Mouse (Mus musculus): Measurements from ENCODE around the gene Cdk14. TPM values are rescaled to one million over a fixed set of nuclear protein-coding genes. Genes with fewer than 3 reads are reported as not detected.
A peak's percentile ranks its signal among the peaks of the same experiment; 100 is the strongest.

Gene Cdk14
- polyA plus RNA-seq (2015; fragmentation: Nextera tagmentation; extraction: Ambion mirVana): 30.6 and 30.8 TPM in 2 replicates

GRCm38 (mm10) chr5:5419992-5420455, at the start of gene Cdk14:
Gene Cdk14, minus strand, starts transcription at chr5:5420312.
- no peak for ATAC-seq
- Histone ChIP-seq H3K9me3 (ENCODE audit: control insufficient read depth, low read length) (no peaks in the 10 kb centered on the region), H3K4me3 (replicated peaks; ENCODE audit: low read length) (no peak within 1 kb of the TSS), H3K4me2 (ENCODE audit: low read length) (no peak within 1 kb of the TSS), H3K36me3 (ENCODE audit: control insufficient read depth, insufficient read depth) (no peaks in the 10 kb centered on the region), H3K9ac (replicated peaks; ENCODE audit: low read depth, low read length) (no peak within 1 kb of the TSS), H3K27ac (ENCODE audit: low read length) (no peak within 1 kb of the TSS), H3K27me3 (replicated peaks; ENCODE audit: control insufficient read depth, insufficient read depth, low read length) (no peaks in the 10 kb centered on the region), H3K4me1 (replicated peaks; ENCODE audit: control insufficient read depth, insufficient read depth, low read length) (no peaks in the 10 kb centered on the region)
- 84% methylated on average over 9 of the region's 9 CpGs for WGBS

GRCm38 (mm10) chr5:5465256-5465655, 45.1 kb upstream of the Cdk14 start:
- H3K36me3 ChIP-seq (ENCODE audit: control insufficient read depth, insufficient read depth): no peaks in the 10 kb centered on the region
- 71% methylated on average over 1 of the region's 1 CpGs for WGBS
- no peaks in the 10 kb centered on the region for H3K9me3 ChIP-seq (ENCODE audit: control insufficient read depth, low read length)
- no peak overlapping the region for H3K9ac ChIP-seq (replicated peaks; ENCODE audit: low read depth, low read length)
- H3K4me1 ChIP-seq (replicated peaks; ENCODE audit: control insufficient read depth, insufficient read depth, low read length): no peaks in the 10 kb centered on the region
- no peak for ATAC-seq
- no peak overlapping the region for H3K4me3 ChIP-seq (replicated peaks; ENCODE audit: low read length)
- H3K27me3 ChIP-seq (replicated peaks; ENCODE audit: control insufficient read depth, insufficient read depth, low read length): no peaks in the 10 kb centered on the region
- no peak overlapping the region for H3K4me2 ChIP-seq (ENCODE audit: low read length)
- no peak overlapping the region for H3K27ac ChIP-seq (ENCODE audit: low read length)

GRCm38 (mm10) chr5:5431746-5432438, 11.8 kb upstream of the Cdk14 start:
- 19% methylated on average over 5 of the region's 5 CpGs for WGBS
- H3K36me3 ChIP-seq (ENCODE audit: control insufficient read depth, insufficient read depth): no peaks in the 10 kb centered on the region
- no peaks in the 10 kb centered on the region for H3K9me3 ChIP-seq (ENCODE audit: control insufficient read depth, low read length)
- H3K4me2 ChIP-seq (ENCODE audit: low read length): no peak overlapping the region
- no peak overlapping the region for H3K9ac ChIP-seq (replicated peaks; ENCODE audit: low read depth, low read length)
- no peak overlapping the region for H3K27ac ChIP-seq (ENCODE audit: low read length)
- no peak overlapping the region for H3K4me3 ChIP-seq (replicated peaks; ENCODE audit: low read length)
- no peaks in the 10 kb centered on the region for H3K4me1 ChIP-seq (replicated peaks; ENCODE audit: control insufficient read depth, insufficient read depth, low read length)
- no peaks in the 10 kb centered on the region for H3K27me3 ChIP-seq (replicated peaks; ENCODE audit: control insufficient read depth, insufficient read depth, low read length)
- ATAC-seq: peak; percentile 62

GRCm38 (mm10) chr5:5423723-5424171, 3.6 kb upstream of the Cdk14 start:
- Histone ChIP-seq H3K4me1 (replicated peaks; ENCODE audit: control insufficient read depth, insufficient read depth, low read length) (no peaks in the 10 kb centered on the region), H3K4me2 (ENCODE audit: low read length) (no peak overlapping the region), H3K9ac (replicated peaks; ENCODE audit: low read depth, low read length) (no peak overlapping the region), H3K36me3 (ENCODE audit: control insufficient read depth, insufficient read depth) (no peaks in the 10 kb centered on the region), H3K4me3 (replicated peaks; ENCODE audit: low read length) (no peak overlapping the region), H3K27me3 (replicated peaks; ENCODE audit: control insufficient read depth, insufficient read depth, low read length) (no peaks in the 10 kb centered on the region), H3K9me3 (ENCODE audit: control insufficient read depth, low read length) (no peaks in the 10 kb centered on the region), H3K27ac (ENCODE audit: low read length) (no peak overlapping the region)
- ATAC-seq: no peak
- 91% methylated on average over 6 of the region's 6 CpGs for WGBS

- Histone ChIP-seq H3K9ac (replicated peaks; ENCODE audit: low read depth, low read length) (no peak overlapping the region), H3K36me3 (ENCODE audit: control insufficient read depth, insufficient read depth) (no peaks in the 10 kb centered on the region), H3K4me2 (ENCODE audit: low read length) (no peak overlapping the region), H3K27ac (ENCODE audit: low read length) (no peak overlapping the region), H3K9me3 (ENCODE audit: control insufficient read depth, low read length) (no peaks in the 10 kb centered on the region), H3K4me3 (replicated peaks; ENCODE audit: low read length) (no peak overlapping the region), H3K4me1 (replicated peaks; ENCODE audit: control insufficient read depth, insufficient read depth, low read length) (no peaks in the 10 kb centered on the region), H3K27me3 (replicated peaks; ENCODE audit: control insufficient read depth, insufficient read depth, low read length) (no peaks in the 10 kb centered on the region)
- WGBS: 97% methylated on average over 4 of the region's 4 CpGs
- ATAC-seq: no peak
These were observed 3.0 kb upstream of the Cdk14 start for GRCm38 (mm10) chr5:5423081-5423480.

GRCm38 (mm10) chr5:5421439-5421838, 1.3 kb upstream of the Cdk14 start:
- no peak overlapping the region for H3K9ac ChIP-seq (replicated peaks; ENCODE audit: low read depth, low read length)
- no peak overlapping the region for H3K4me2 ChIP-seq (ENCODE audit: low read length)
- ATAC-seq: no peak
- H3K4me1 ChIP-seq (replicated peaks; ENCODE audit: control insufficient read depth, insufficient read depth, low read length): no peaks in the 10 kb centered on the region
- no peaks in the 10 kb centered on the region for H3K36me3 ChIP-seq (ENCODE audit: control insufficient read depth, insufficient read depth)
- H3K9me3 ChIP-seq (ENCODE audit: control insufficient read depth, low read length): no peaks in the 10 kb centered on the region
- H3K27me3 ChIP-seq (replicated peaks; ENCODE audit: control insufficient read depth, insufficient read depth, low read length): no peaks in the 10 kb centered on the region
- no peak overlapping the region for H3K4me3 ChIP-seq (replicated peaks; ENCODE audit: low read length)
- no peak overlapping the region for H3K27ac ChIP-seq (ENCODE audit: low read length)
- WGBS: 98% methylated on average over 2 of the region's 2 CpGs

GRCm38 (mm10) chr5:5419253-5419652, 859 bp downstream of the Cdk14 start:
- Histone ChIP-seq H3K36me3 (ENCODE audit: control insufficient read depth, insufficient read depth) (no peaks in the 10 kb centered on the region), H3K4me3 (replicated peaks; ENCODE audit: low read length) (no peak overlapping the region), H3K4me2 (ENCODE audit: low read length) (no peak overlapping the region), H3K4me1 (replicated peaks; ENCODE audit: control insufficient read depth, insufficient read depth, low read length) (no peaks in the 10 kb centered on the region), H3K27ac (ENCODE audit: low read length) (no peak overlapping the region), H3K27me3 (replicated peaks; ENCODE audit: control insufficient read depth, insufficient read depth, low read length) (no peaks in the 10 kb centered on the region), H3K9ac (replicated peaks; ENCODE audit: low read depth, low read length) (no peak overlapping the region), H3K9me3 (ENCODE audit: control insufficient read depth, low read length) (no peaks in the 10 kb centered on the region)
- ATAC-seq: no peak
- WGBS: 81% methylated on average over 1 of the region's 1 CpGs

GRCm38 (mm10) chr5:5414835-5415234, 5.3 kb downstream of the Cdk14 start:
- no peak overlapping the region for H3K4me2 ChIP-seq (ENCODE audit: low read length)
- H3K4me1 ChIP-seq (replicated peaks; ENCODE audit: control insufficient read depth, insufficient read depth, low read length): no peaks in the 10 kb centered on the region
- no peak for ATAC-seq
- H3K9ac ChIP-seq (replicated peaks; ENCODE audit: low read depth, low read length): no peak overlapping the region
- no peaks in the 10 kb centered on the region for H3K27me3 ChIP-seq (replicated peaks; ENCODE audit: control insufficient read depth, insufficient read depth, low read length)
- no peak overlapping the region for H3K27ac ChIP-seq (ENCODE audit: low read length)
- H3K9me3 ChIP-seq (ENCODE audit: control insufficient read depth, low read length): no peaks in the 10 kb centered on the region
- no peak overlapping the region for H3K4me3 ChIP-seq (replicated peaks; ENCODE audit: low read length)
- no peaks in the 10 kb centered on the region for H3K36me3 ChIP-seq (ENCODE audit: control insufficient read depth, insufficient read depth)
- 78% methylated on average over 3 of the region's 3 CpGs for WGBS

- Histone ChIP-seq H3K9me3 (ENCODE audit: control insufficient read depth, low read length) (no peaks in the 10 kb centered on the region), H3K4me3 (replicated peaks; ENCODE audit: low read length) (no peak overlapping the region), H3K4me2 (ENCODE audit: low read length) (no peak overlapping the region), H3K9ac (replicated peaks; ENCODE audit: low read depth, low read length) (no peak overlapping the region), H3K27me3 (replicated peaks; ENCODE audit: control insufficient read depth, insufficient read depth, low read length) (no peaks in the 10 kb centered on the region), H3K27ac (ENCODE audit: low read length) (no peak overlapping the region), H3K4me1 (replicated peaks; ENCODE audit: control insufficient read depth, insufficient read depth, low read length) (no peaks in the 10 kb centered on the region), H3K36me3 (ENCODE audit: control insufficient read depth, insufficient read depth) (no peaks in the 10 kb centered on the region)
- no peak for ATAC-seq
- WGBS: 97% methylated on average over 2 of the region's 2 CpGs
These were observed 8.2 kb downstream of the Cdk14 start for GRCm38 (mm10) chr5:5411886-5412285.
